19 mouse cellular contexts compared by ENCODE assay signal in genomic region chrX:161435348-161435747, GRCm38 (mm10).
DNase-seq lines count a peak whose midpoint lies in the region; ATAC-seq and TF ChIP-seq lines count a peak whose summit lies in the region.
"Had no signal": no experiment of that assay in that cellular context is flagged by ENCODE, and none has a peak within 500 bp of the region (broad histone marks: within the 10 kb centered on the region; RNA-seq: fewer than 3 reads in every experiment).

No protein-coding gene starts in this region.

- no peaks in the 10 kb centered on the region for H3K79me2 ChIP-seq in heart, adult 2 months (replicated peaks; ENCODE audit: control insufficient read depth, insufficient read depth, low read length)

- H3K36me3 ChIP-seq in heart, adult 2 months (ENCODE audit: control insufficient read depth, insufficient read depth, low read length), result no peaks in the 10 kb centered on the region
- no peaks in the 10 kb centered on the region for H3K36me3 ChIP-seq in hindbrain, embryonic 13.5 days
- H3K36me3 ChIP-seq: heart, embryonic 12.5 days; limb, embryonic 12.5 days; neural tube, embryonic 12.5 days had no signal

- WGBS in heart, adult 2 months, result 69% methylated on average over 6 of the region's 6 CpGs
- 84% methylated on average over 6 of the region's 6 CpGs for WGBS in hindbrain, embryonic 13.5 days

- TF ChIP-seq EP300 in heart, adult 2 months (IDR thresholded peaks at IDR 0.05; ENCODE audit: insufficient read depth, low read depth, low read length), result no peak

- no peak overlapping the region for H3K4me3 ChIP-seq in heart, adult 2 months
- H3K4me3 ChIP-seq in hindbrain, embryonic 13.5 days, result no peak overlapping the region
- H3K4me3 ChIP-seq: forebrain, embryonic 13.5 days; heart, embryonic 12.5 days; limb, embryonic 12.5 days; neural tube, embryonic 12.5 days had no signal

- peak; percentile 28 for TF ChIP-seq CTCF in heart, adult 2 months (IDR thresholded peaks at IDR 0.05)

- no peak for ATAC-seq in hindbrain, embryonic 13.5 days (ENCODE audit: low FRiP score)
- ATAC-seq: activated CD4-positive, CD25-positive, alpha-beta regulatory T cell, adult 4 months; forebrain, embryonic 13.5 days had no signal

- no peaks in the 10 kb centered on the region for H3K27me3 ChIP-seq in heart, adult 2 months (ENCODE audit: control insufficient read depth, insufficient read depth, low read length)
- H3K27me3 ChIP-seq in hindbrain, embryonic 13.5 days, result peaks cover 23% of the 10 kb centered on the region; the same call in 1 of the 2 replicates
- H3K27me3 ChIP-seq: heart, embryonic 12.5 days; neural tube, embryonic 12.5 days had no signal

- H3K4me1 ChIP-seq in heart, adult 2 months (ENCODE audit: control insufficient read depth, insufficient read depth, low read length), result no peaks in the 10 kb centered on the region
- H3K4me1 ChIP-seq in hindbrain, embryonic 13.5 days (replicated peaks), result no peaks in the 10 kb centered on the region
- H3K4me1 ChIP-seq: forebrain, embryonic 13.5 days; heart, embryonic 12.5 days; limb, embryonic 12.5 days; neural tube, embryonic 12.5 days had no signal

- H3K27ac ChIP-seq in heart, adult 2 months, result no peak overlapping the region
- H3K27ac ChIP-seq in hindbrain, embryonic 13.5 days, result no peak overlapping the region
- H3K27ac ChIP-seq: forebrain, embryonic 13.5 days; limb, embryonic 12.5 days; liver, embryonic 14.5 days; neural tube, embryonic 12.5 days had no signal

- H3K9ac ChIP-seq in heart, adult 2 months (ENCODE audit: low read depth, low read length), result no peak overlapping the region
- H3K9ac ChIP-seq in hindbrain, embryonic 13.5 days, result no peak overlapping the region
- H3K9ac ChIP-seq: forebrain, embryonic 13.5 days; heart, embryonic 12.5 days; limb, embryonic 12.5 days; liver, embryonic 14.5 days; neural tube, embryonic 12.5 days had no signal

- intact Hi-C loops in heart, adult 2 months (cut with DNase I), result no loop called here
- intact Hi-C loops in left cerebral cortex, postnatal 4 days (cut with DNase I), result no loop called here

- TF ChIP-seq POLR2A in heart, adult 2 months (IDR thresholded peaks at IDR 0.05; ENCODE audit: insufficient read depth, low read depth, low read length), result no peak

- no peaks in the 10 kb centered on the region for H3K9me3 ChIP-seq in hindbrain, embryonic 13.5 days
- H3K9me3 ChIP-seq: forebrain, embryonic 13.5 days; heart, embryonic 12.5 days; limb, embryonic 12.5 days; neural tube, embryonic 12.5 days had no signal

- peak; percentile 3 to 50 for DNase-seq in adrenal gland, adult (ENCODE audit: inconsistent age in 2 of 2, low spot score in 1 of 2)
- DNase-seq in adrenal gland, postnatal 4 days (ENCODE audit: low spot score in 2 of 2), result no peak
- no peak for DNase-seq in heart, adult 2 months
- DNase-seq in heart, adult 9 months (ENCODE audit: low spot score in 2 of 2), result no peak
- peak; percentile 19 for DNase-seq in left cerebral cortex, postnatal 4 days
- DNase-seq in left cerebral cortex, adult 18-20 months (ENCODE audit: low spot score in 2 of 2), result no peak
- peak; percentile 1 for DNase-seq in lung, postnatal 25 days (ENCODE audit: low spot score)
- DNase-seq: cerebellum, adult 2 months; embryo, embryonic 11 days; gastrocnemius, postnatal 14 days; heart, postnatal 36 days; thymus, postnatal 14 days had no signal

- H3K4me2 ChIP-seq in hindbrain, embryonic 13.5 days, result no peak overlapping the region
- H3K4me2 ChIP-seq: forebrain, embryonic 13.5 days; heart, embryonic 12.5 days; limb, embryonic 12.5 days; neural tube, embryonic 12.5 days had no signal

Comparison
In these comparisons a context has a peak if more than half of its experiments do, and no peak if none do; other contexts are left out.
1. DNase-seq: peak in adrenal gland, adult (2 of 2), left cerebral cortex, postnatal 4 days (single experiment) and lung, postnatal 25 days (single experiment); none in adrenal gland, postnatal 4 days (0 of 2), heart, adult 2 months (0 of 2), heart, adult 9 months (0 of 2) and left cerebral cortex, adult 18-20 months (0 of 2).